Mouse (Mus musculus) ES-E14 (cell line): Measurements from ENCODE around the gene Gm49395. TPM values are rescaled to one million over a fixed set of nuclear protein-coding genes. Genes with fewer than 3 reads are reported as not detected.

ENCODE experiments used
- DNase-seq: peaks from one replicate; pipeline ENCODE4 v3.0.0-alpha.2; 2013; ENCODE audit warnings: low read depth, low spot score
- H3K27ac ChIP-seq: 2 replicates; pipeline ENCODE4 v1.5.1; 2012; ENCODE audit warnings: low read depth, mild to moderate bottlenecking, low read length, moderate library complexity, mixed read lengths; ENCODE audit not compliant: poor library complexity, insufficient read depth, severe bottlenecking
- H3K36me3 ChIP-seq: 2 replicates; pipeline ENCODE4 v1.6.1; 2012; ENCODE audit warnings: mild to moderate bottlenecking, low read length, moderate library complexity, mixed read lengths; ENCODE audit not compliant: control insufficient read depth, poor library complexity, insufficient read depth, severe bottlenecking
- H3K4me1 ChIP-seq, 2 experiments: fragments of 150-350 bp in 1 of 2; sonication (generic) in 1 of 2; 2 replicates each; pipeline ENCODE4 v1.6.1; 2012; ENCODE audit warnings: low read length in 2 of 2, mild to moderate bottlenecking in 1 of 2, mixed read lengths in 1 of 2; ENCODE audit not compliant: control insufficient read depth in 2 of 2, insufficient read depth in 2 of 2, poor library complexity in 1 of 2
- H3K4me3 ChIP-seq, 2 experiments: fragments of 150-350 bp in 1 of 2; sonication (generic) in 1 of 2; 2 replicates each; pipeline ENCODE4 v1.5.1; 2012; ENCODE audit warnings: low read length in 2 of 2, low read depth in 1 of 2, mild to moderate bottlenecking in 1 of 2, mixed read lengths in 1 of 2; ENCODE audit not compliant: insufficient read depth in 1 of 2, poor library complexity in 1 of 2, severe bottlenecking in 1 of 2
- H3K9ac ChIP-seq: 2 replicates; pipeline ENCODE4 v1.6.1; 2012; ENCODE audit warnings: low read depth, mild to moderate bottlenecking, low read length, mixed read lengths; ENCODE audit not compliant: poor library complexity, insufficient read depth, severe bottlenecking
- H3K9me3 ChIP-seq: fragments of 150-350 bp; sonication (generic); 2 replicates; pipeline ENCODE4 v1.6.1; 2012; ENCODE audit warnings: low read depth, mild to moderate bottlenecking, low read length; ENCODE audit not compliant: control insufficient read depth, insufficient read depth
- CHD2 ChIP-seq: IDR thresholded peaks from 2 replicates; pipeline ENCODE4 v1.6.1; 2014; ENCODE audit warnings: mild to moderate bottlenecking, low read depth, low read length, inconsistent platforms
- HCFC1 ChIP-seq: IDR thresholded peaks from 2 replicates; pipeline ENCODE4 v1.6.1; 2012; ENCODE audit warnings: low read length, inconsistent platforms, borderline replicate concordance; ENCODE audit not compliant: insufficient read depth
- MAFK ChIP-seq: IDR thresholded peaks from 2 replicates; pipeline ENCODE4 v1.6.1; 2014; ENCODE audit warnings: mild to moderate bottlenecking, low read depth, low read length, inconsistent platforms; ENCODE audit not compliant: insufficient read depth
- ZC3H11A ChIP-seq: IDR thresholded peaks from 2 replicates; pipeline ENCODE4 v1.6.1; 2012; ENCODE audit warnings: low read depth, mild to moderate bottlenecking, inconsistent platforms, low read length, borderline replicate concordance
- ZNF384 ChIP-seq: IDR thresholded peaks from 2 replicates; pipeline ENCODE4 v1.6.1; 2012; ENCODE audit warnings: low read depth, low read length, inconsistent platforms
- in situ Hi-C, 2 experiments: fragments of 600-800 bp; cut with MboI; formaldehyde crosslinking; loops; one replicate each; pipeline ENCODE4 v1.15.1; 2025; ENCODE audit warnings: low sequenced_read_pairs in 2 of 2, inconsistent platforms in 1 of 2; ENCODE audit not compliant: unreplicated experiment in 2 of 2
- total RNA-seq: library from RNA; depleted of rRNA; stranded (reverse); fragments of 300-350 nt; gene quantifications from 2 replicates; pipeline ENCODE4 v1.2.3, GENCODE M21; 2012

Gm49395 gene
- total RNA-seq, 1 experiment = 4.8 TPM

- H3K9me3 ChIP-seq = no peaks in the 10 kb centered on the region
- no peak overlapping the region; the same call in 1 of the 2 replicates for H3K27ac ChIP-seq
- in situ Hi-C loops = no loop called here
- peaks cover 0 to 12% of the 10 kb centered on the region in 2 experiments; a peak in 1 of 4 replicates for H3K4me1 ChIP-seq
- no peak for DNase-seq
- no peak overlapping the region for H3K9ac ChIP-seq
- peak overlapping the region in 1 of 2 experiments; percentile 70; a peak in 3 of 4 replicates for H3K4me3 ChIP-seq
- TF ChIP-seq HCFC1 = no peak
- TF ChIP-seq ZNF384 = no peak
- no peak for TF ChIP-seq ZC3H11A
- no peak for TF ChIP-seq MAFK
- no peak for TF ChIP-seq CHD2
- H3K36me3 ChIP-seq = peaks cover 10% of the 10 kb centered on the region
Observed at GRCm38 (mm10) chr13:115090977-115091445, 10.7 kb downstream of the Gm49395 start.

DNA sequence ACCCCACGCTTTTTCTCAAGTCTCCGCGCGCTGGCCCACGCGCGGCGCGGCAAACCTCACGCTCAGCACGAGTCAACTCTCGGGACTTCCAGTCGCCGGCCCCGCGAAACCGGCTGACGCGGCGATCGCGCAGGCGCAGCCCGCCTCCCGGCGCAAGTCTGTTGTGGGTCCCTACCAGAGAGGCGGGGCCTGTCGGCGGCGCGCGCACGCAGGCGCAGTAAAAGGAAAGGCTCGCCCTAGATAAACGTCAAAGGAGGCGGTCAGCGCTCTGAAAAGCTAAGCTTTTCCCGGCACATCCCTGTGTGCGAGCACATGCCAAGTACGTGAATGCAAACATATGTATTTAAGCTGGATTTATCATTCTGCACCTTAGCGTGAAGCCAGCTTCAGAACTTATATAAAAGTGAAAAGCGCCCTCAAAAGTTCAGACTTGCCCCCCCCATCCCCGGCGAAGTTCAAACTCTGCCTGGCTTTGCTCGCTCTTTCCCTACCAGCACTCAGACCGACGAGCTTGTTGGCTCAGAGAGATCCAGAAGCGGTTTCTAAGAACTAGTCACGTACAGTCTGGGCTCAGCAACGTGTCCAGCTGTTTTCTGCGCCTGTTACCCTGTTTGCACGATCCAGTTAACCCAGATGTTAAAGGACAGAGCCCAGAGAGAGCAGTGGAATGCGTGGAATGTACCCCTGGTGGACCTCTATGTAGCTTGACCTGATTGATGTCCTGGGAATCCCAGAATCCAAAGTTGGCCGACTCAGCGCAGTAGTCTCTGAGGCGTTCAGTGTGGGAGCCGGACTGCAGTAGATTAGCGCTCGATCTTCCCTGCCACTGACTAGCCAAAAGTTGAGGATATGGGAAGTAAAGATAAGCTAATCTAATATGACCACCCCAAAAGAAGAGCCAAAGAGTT lies 11.4 kb downstream of the Gm49395 start, which contains the start of gene Pelo:
TSS of gene Pelo (minus strand) at position 118 of the 908 bp plus-strand sequence.
- Histone ChIP-seq H3K36me3 (peaks cover 11% of the 10 kb centered on the region), H3K9ac (peak within 1 kb of the TSS; percentile 77), H3K4me3 (peak within 1 kb of the TSS; percentile 70 to 74), H3K9me3 (no peaks in the 10 kb centered on the region), H3K27ac (no peak within 1 kb of the TSS; the same call in 1 of the 2 replicates), H3K4me1 (peaks cover 0 to 12% of the 10 kb centered on the region in 2 experiments; a peak in 1 of 4 replicates)
- in situ Hi-C loops = no loop called here
- TF ChIP-seq ZNF384 (no peak), HCFC1 (no peak), ZC3H11A (no peak), CHD2 (no peak), MAFK (no peak)
- peak; percentile 63 for DNase-seq

GRCm38 (mm10) chr13:115089395-115090025 lies 12.2 kb downstream of the Gm49395 start:
- peak overlapping the region; percentile 51 to 74 for H3K4me3 ChIP-seq
- H3K36me3 ChIP-seq = peaks cover 11% of the 10 kb centered on the region
- H3K4me1 ChIP-seq = peaks cover 0 to 12% of the 10 kb centered on the region in 2 experiments; a peak in 1 of 4 replicates
- TF ChIP-seq HCFC1 = no peak
- no peak for DNase-seq
- H3K27ac ChIP-seq = no peak overlapping the region
- peak overlapping the region; percentile 77 for H3K9ac ChIP-seq
- H3K9me3 ChIP-seq = no peaks in the 10 kb centered on the region
- in situ Hi-C loops = no loop called here

- no peak overlapping the region for H3K27ac ChIP-seq
- no peak for TF ChIP-seq ZNF384
- no peak for TF ChIP-seq HCFC1
- no peak for TF ChIP-seq ZC3H11A
- no peak for TF ChIP-seq MAFK
Observed at GRCm38 (mm10) chr13:115089020-115089394, 12.7 kb downstream of the Gm49395 start.

More at GRCm38 (mm10) chr13:115089020-115089394, 12.7 kb downstream of the Gm49395 start:
- DNase-seq = no peak
- peak overlapping the region; percentile 77 for H3K9ac ChIP-seq
- peaks cover 0 to 12% of the 10 kb centered on the region in 2 experiments; a peak in 1 of 4 replicates for H3K4me1 ChIP-seq
- H3K36me3 ChIP-seq = peaks cover 11% of the 10 kb centered on the region
- no peaks in the 10 kb centered on the region for H3K9me3 ChIP-seq
- H3K4me3 ChIP-seq = peak overlapping the region; percentile 51 to 74
- in situ Hi-C loops = no loop called here
